Mouse (Mus musculus) embryonic fibroblast, embryonic 13.5 days (primary cell): ENCODE measurements around the gene Syt14.

Source experiments
- CTCF ChIP-seq: IDR thresholded peaks from 2 replicates; pipeline ENCODE4 v1.5.1; 2011; ENCODE audit warnings: mild to moderate bottlenecking, control low read depth, low read length, moderate library complexity, borderline replicate concordance; ENCODE audit not compliant: insufficient read depth
- POLR2A ChIP-seq: IDR thresholded peaks from 2 replicates; pipeline ENCODE4 v1.6.1; 2011; ENCODE audit warnings: low read depth, mild to moderate bottlenecking, control low read depth, low read length, moderate library complexity

DNA sequence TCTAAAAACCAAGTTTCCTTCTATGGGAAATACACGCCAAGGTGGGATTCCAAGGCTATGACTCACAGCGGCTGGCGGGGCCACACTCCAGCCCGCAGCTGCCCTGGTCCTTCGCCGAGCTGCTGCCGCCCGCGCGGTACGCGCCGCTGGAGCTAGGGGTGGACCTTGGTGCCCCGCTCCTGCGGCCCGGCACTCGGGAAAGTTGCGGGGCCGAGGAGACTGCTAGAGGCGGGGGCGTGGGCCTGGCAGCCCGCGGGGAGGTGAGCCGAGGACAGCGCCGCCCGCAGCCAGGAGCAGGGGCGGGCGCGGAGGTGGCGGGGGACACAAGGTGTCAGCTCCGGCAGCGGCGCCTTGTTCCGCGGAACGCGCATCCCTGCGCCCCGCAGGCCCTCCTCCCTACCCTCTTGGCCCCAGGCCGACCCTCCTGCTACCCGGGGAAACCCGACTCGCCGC, 180.7 kb downstream of the Syt14 start:
- TF ChIP-seq CTCF: no peak
- TF ChIP-seq POLR2A: peak; percentile 67; the same call in 1 of the 2 replicates
